Mouse (Mus musculus) limb, embryonic 11.5 days (tissue): Measurements from ENCODE around the gene Pus3. TPM values are rescaled to one million over a fixed set of nuclear protein-coding genes. Genes with fewer than 3 reads are reported as not detected.

Source experiments
- ATAC-seq: fragments of 200-750 bp; cut with Nextera tagmentation; 2 replicates; pipeline ENCODE4 v1.8.0; 2017; ENCODE audit warnings: low read depth; ENCODE audit not compliant: insufficient number of reproducible peaks, low FRiP score, low TSS enrichment
- DNase-seq: peaks from one replicate; pipeline ENCODE4 v3.0.0-alpha.2; 2015; ENCODE audit warnings: low spot score
- H3K27ac ChIP-seq: fragments of 300-500 bp; sonication (generic); replicated peaks from 2 replicates; pipeline ENCODE4 v1.5.1; 2014; ENCODE audit warnings: low read depth, mild to moderate bottlenecking, low read length
- H3K27me3 ChIP-seq: fragments of 300-500 bp; sonication (generic); 2 replicates; pipeline ENCODE4 v1.6.1; 2014; ENCODE audit warnings: mild to moderate bottlenecking, low read length, mixed read lengths; ENCODE audit not compliant: control insufficient read depth, insufficient read depth
- H3K36me3 ChIP-seq: fragments of 300-500 bp; sonication (generic); 2 replicates; pipeline ENCODE4 v1.6.1; 2014; ENCODE audit warnings: mild to moderate bottlenecking, low read length, moderate library complexity, mixed read lengths; ENCODE audit not compliant: control insufficient read depth, insufficient read depth
- H3K4me1 ChIP-seq: fragments of 300-500 bp; sonication (generic); 2 replicates; pipeline ENCODE4 v1.6.1; 2014; ENCODE audit warnings: low read length, mixed read lengths; ENCODE audit not compliant: control insufficient read depth, insufficient read depth
- H3K4me2 ChIP-seq: fragments of 300-500 bp; sonication (generic); 2 replicates; pipeline ENCODE4 v1.6.1; 2014; ENCODE audit warnings: low read depth, mild to moderate bottlenecking, moderate library complexity; ENCODE audit not compliant: severe bottlenecking
- H3K4me3 ChIP-seq: fragments of 300-500 bp; sonication (generic); 2 replicates; pipeline ENCODE4 v1.5.1; 2014; ENCODE audit warnings: low read depth, low read length
- H3K9ac ChIP-seq: fragments of 300-500 bp; sonication (generic); 2 replicates; pipeline ENCODE4 v1.6.1; 2014; ENCODE audit warnings: mild to moderate bottlenecking, low read length
- H3K9me3 ChIP-seq: fragments of 300-500 bp; sonication (generic); 2 replicates; pipeline ENCODE4 v1.6.1; 2016; ENCODE audit warnings: low read length; ENCODE audit not compliant: control insufficient read depth
- WGBS: fragments of 180-500 bp; shearing (Covaris S2); extraction: QIAGEN DNeasy Blood & Tissue Kit; methylation state at CpG from one replicate; pipeline ENCODE4 v1.1.7; 2014; 5-methylcytosine and 5-hydroxymethylcytosine counted together
- polyA plus RNA-seq: library from polyadenylated mRNA; unstranded; fragments of >200 nt; fragmentation: Nextera tagmentation; extraction: Ambion mirVana; gene quantifications from 2 replicates; pipeline ENCODE4 v1.2.1, GENCODE M21; 2014

The Pus3 gene
- polyA plus RNA-seq, 1 experiment from 2014 or later = 24.5 TPM

GRCm38 (mm10) chr9:35541024-35541423 is 17.4 kb upstream of the Pus3 start:
- no peak overlapping the region for H3K27ac ChIP-seq

GRCm38 (mm10) chr9:35541488-35541887 is 16.9 kb upstream of the Pus3 start:
- Histone ChIP-seq H3K4me1 (no peaks in the 10 kb centered on the region), H3K4me2 (no peak overlapping the region), H3K9ac (no peak overlapping the region), H3K9me3 (no peaks in the 10 kb centered on the region), H3K27me3 (no peaks in the 10 kb centered on the region), H3K4me3 (no peak overlapping the region), H3K27ac (no peak overlapping the region), H3K36me3 (no peaks in the 10 kb centered on the region)
- WGBS = 9% methylated on average over 6 of the region's 6 CpGs
- DNase-seq (peak; percentile 94), ATAC-seq (peak; percentile 61; the same call in 1 of the 2 replicates)

More at GRCm38 (mm10) chr9:35541024-35541423, 17.4 kb upstream of the Pus3 start:
- Histone ChIP-seq H3K27me3 (no peaks in the 10 kb centered on the region), H3K4me1 (no peaks in the 10 kb centered on the region), H3K9me3 (no peaks in the 10 kb centered on the region), H3K9ac (no peak overlapping the region), H3K36me3 (no peaks in the 10 kb centered on the region), H3K4me2 (no peak overlapping the region), H3K4me3 (no peak overlapping the region)
- no peak for DNase-seq
- no peak for ATAC-seq
- WGBS = 79% methylated on average over 5 of the region's 5 CpGs

DNA sequence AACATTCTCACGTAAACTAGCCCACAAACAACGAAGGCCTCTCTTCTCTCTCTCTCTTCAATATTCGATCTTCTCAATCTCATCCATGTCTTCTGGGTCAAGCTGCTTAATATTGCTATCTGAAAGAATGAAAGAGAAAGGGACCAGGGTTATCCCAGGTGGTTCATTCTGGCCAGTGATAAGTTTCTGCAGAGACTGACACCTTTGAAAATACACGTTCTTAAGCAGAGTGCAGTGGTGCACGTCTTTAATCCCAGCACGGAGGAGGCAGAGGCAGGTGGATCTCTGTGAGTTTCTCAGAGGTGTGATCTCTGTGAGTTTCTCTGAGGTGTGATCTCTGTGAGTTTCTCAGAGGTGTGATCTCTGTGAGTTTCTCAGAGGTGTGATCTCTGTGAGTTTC is 16.5 kb upstream of the Pus3 start:
- no peak for DNase-seq
- Histone ChIP-seq H3K4me2 (no peak overlapping the region), H3K9me3 (no peaks in the 10 kb centered on the region), H3K4me1 (no peaks in the 10 kb centered on the region), H3K27me3 (no peaks in the 10 kb centered on the region), H3K27ac (no peak overlapping the region), H3K36me3 (no peaks in the 10 kb centered on the region), H3K9ac (no peak overlapping the region), H3K4me3 (no peak overlapping the region)
- 73% methylated on average over 6 of the region's 6 CpGs for WGBS
- ATAC-seq = no peak

DNA sequence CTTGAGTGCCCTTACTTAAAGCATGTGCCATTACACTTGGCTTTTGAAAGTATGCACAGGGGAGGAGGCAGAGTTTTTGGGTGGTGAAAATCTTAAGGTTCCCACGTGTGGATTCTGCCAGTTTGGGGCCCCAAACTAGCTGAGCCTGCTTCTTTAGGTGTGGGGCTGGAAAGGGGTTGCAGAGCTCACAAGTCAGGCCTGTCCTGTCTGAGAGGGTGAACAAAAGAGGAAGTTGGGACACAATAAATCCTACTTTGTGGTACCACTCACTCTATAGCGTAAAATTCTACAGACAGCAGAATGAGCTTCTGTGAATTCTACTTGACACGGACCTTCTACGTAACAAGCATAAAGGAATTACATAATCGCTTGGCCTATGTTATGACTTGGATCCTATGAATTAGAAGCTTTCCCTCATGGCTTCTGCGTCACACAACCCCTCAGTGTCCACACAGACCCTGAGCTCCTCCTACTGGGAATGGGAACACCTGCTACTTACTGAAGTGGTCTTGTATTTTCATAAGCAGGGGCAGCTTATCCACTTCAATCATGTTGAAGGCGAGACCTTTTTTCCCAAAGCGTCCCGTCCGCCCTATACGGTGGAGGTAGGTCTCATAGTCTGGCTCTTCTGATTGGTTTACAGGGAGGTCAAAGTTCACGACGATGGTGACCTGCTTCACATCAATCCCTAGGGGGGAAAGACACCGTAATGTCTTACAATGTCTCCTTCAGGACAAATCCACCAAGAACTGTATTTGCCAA is 15.1 kb upstream of the Pus3 start:
- Histone ChIP-seq H3K27ac (no peak overlapping the region), H3K36me3 (no peaks in the 10 kb centered on the region), H3K9me3 (no peaks in the 10 kb centered on the region), H3K9ac (no peak overlapping the region), H3K4me1 (no peaks in the 10 kb centered on the region), H3K4me2 (no peak overlapping the region), H3K4me3 (no peak overlapping the region), H3K27me3 (no peaks in the 10 kb centered on the region)
- ATAC-seq (no peak), DNase-seq (no peak)
- 87% methylated on average over 14 of the region's 14 CpGs for WGBS

DNA sequence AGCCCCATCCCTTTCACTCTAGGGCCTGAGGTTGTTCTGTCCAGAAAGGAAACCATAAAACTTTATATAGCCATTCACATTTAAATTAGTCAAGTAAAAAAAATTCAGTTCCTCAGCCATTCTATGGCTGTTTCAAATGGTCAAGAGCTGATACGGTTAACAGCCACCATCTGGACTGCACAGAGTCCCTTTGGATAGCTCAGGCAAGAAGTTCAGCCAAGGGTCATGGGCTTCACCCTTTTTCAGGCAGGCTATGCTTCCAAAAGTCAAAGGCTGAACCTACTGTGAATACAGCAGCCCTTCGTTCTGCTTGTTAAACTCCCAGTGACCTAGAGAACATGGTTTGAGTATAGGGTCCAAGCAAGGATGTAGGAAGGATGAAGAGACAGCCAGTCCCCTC is 13.7 kb upstream of the Pus3 start:
- no peak for DNase-seq
- Histone ChIP-seq H3K27ac (no peak overlapping the region), H3K27me3 (no peaks in the 10 kb centered on the region), H3K4me1 (no peaks in the 10 kb centered on the region), H3K9me3 (no peaks in the 10 kb centered on the region), H3K9ac (no peak overlapping the region), H3K4me3 (no peak overlapping the region), H3K36me3 (no peaks in the 10 kb centered on the region), H3K4me2 (no peak overlapping the region)
- WGBS = 53% methylated on average over 2 of the region's 2 CpGs
- no peak for ATAC-seq

GRCm38 (mm10) chr9:35545704-35546103 is 12.7 kb upstream of the Pus3 start:
- WGBS = 74% methylated on average over 12 of the region's 12 CpGs
- no peaks in the 10 kb centered on the region for H3K4me1 ChIP-seq
- DNase-seq = no peak

DNA sequence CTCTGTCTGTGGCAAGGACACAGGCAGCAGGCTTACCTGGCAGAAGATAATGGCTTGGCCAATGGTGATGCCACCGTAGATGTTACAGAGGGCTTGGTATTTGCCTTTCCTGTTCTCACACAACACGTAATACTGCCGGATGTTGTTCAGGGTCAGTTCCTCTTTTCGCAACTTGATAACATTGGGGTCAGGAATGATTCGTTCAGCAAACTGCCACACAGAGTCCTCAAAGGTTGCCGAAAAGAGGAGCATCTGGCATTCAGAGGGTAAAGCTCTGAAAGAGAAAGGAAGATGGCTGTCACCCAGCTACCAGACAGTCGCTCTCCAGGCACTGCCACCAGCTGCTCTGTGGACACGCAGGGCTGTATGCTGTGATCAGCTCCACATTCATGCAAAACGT is 11.7 kb upstream of the Pus3 start:
- H3K27me3 ChIP-seq = no peaks in the 10 kb centered on the region
- H3K9ac ChIP-seq = no peak overlapping the region
- DNase-seq (no peak), ATAC-seq (no peak)
- no peak overlapping the region for H3K4me3 ChIP-seq
- H3K36me3 ChIP-seq = no peaks in the 10 kb centered on the region
- no peaks in the 10 kb centered on the region for H3K4me1 ChIP-seq
- H3K9me3 ChIP-seq = no peaks in the 10 kb centered on the region
- no peak overlapping the region for H3K4me2 ChIP-seq
- WGBS = 89% methylated on average over 9 of the region's 9 CpGs
- no peak overlapping the region for H3K27ac ChIP-seq

More at GRCm38 (mm10) chr9:35545704-35546103, 12.7 kb upstream of the Pus3 start:
- Histone ChIP-seq H3K9ac (no peak overlapping the region), H3K27me3 (no peaks in the 10 kb centered on the region), H3K27ac (no peak overlapping the region), H3K4me3 (no peak overlapping the region), H3K9me3 (no peaks in the 10 kb centered on the region), H3K36me3 (no peaks in the 10 kb centered on the region), H3K4me2 (no peak overlapping the region)
- ATAC-seq = no peak

DNA sequence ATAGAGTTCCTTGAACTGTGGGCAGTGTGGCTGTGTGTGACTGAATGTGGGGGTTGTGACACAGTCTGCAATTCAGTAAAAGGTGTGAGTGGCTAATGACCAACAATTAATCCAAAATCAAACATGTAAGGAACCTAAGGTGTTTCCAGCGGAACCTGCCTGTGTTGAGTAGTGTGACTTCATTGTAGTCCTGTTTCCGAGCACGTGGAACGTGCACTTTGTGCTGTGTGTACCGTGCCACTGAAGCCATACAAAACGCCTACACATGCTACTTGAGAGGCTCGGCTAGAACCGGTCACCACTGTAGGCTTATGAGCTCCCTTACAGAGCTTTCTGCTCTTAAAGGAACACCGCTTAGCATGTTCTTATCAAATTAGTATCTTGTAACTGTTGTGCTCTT is 9.9 kb upstream of the Pus3 start:
- H3K36me3 ChIP-seq = no peaks in the 10 kb centered on the region
- no peak for DNase-seq
- H3K9me3 ChIP-seq = no peaks in the 10 kb centered on the region
- no peak overlapping the region for H3K27ac ChIP-seq
- H3K27me3 ChIP-seq = no peaks in the 10 kb centered on the region
- no peak for ATAC-seq
- no peaks in the 10 kb centered on the region for H3K4me1 ChIP-seq
- no peak overlapping the region for H3K9ac ChIP-seq
- H3K4me2 ChIP-seq = no peak overlapping the region
- 81% methylated on average over 9 of the region's 9 CpGs for WGBS
- H3K4me3 ChIP-seq = no peak overlapping the region
